Mouse (Mus musculus): Measurements from ENCODE around the gene Aff3. TPM values are rescaled to one million over a fixed set of nuclear protein-coding genes. Genes with fewer than 3 reads are reported as not detected.

The Aff3 gene
- polyA plus RNA-seq, 1 experiment from 2014 or later, result 2.1 TPM

DNA sequence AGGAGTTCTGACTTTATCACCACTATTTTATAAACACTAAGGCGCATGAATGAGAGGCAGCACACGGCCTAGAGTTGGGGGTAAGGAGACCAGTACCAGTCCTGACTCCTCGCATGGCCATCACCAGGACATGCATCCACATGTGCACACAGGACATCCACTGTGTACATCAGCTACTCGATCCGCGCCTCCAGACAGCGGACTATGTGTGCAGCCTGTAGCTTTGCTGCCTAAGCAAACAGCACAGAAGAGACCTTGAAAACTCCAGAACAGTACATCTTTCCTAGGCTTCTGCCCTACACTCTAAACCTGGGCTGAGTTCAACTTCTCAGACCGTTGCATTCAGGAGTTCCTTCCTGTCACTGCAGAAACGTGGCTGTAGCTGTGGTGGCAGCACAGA lies 104.1 kb downstream of the Aff3 start:
- H3K9me3 ChIP-seq (ENCODE audit: control insufficient read depth), result no peaks in the 10 kb centered on the region
- no peak overlapping the region for H3K9ac ChIP-seq (ENCODE audit: low read depth, low read length)
- H3K4me1 ChIP-seq (replicated peaks; ENCODE audit: control insufficient read depth, insufficient read depth, low read length), result no peaks in the 10 kb centered on the region
- no peak for ATAC-seq
- no peak for TF ChIP-seq CTCF (IDR thresholded peaks at IDR 0.05; ENCODE audit: low read depth)
- no peaks in the 10 kb centered on the region for H3K36me3 ChIP-seq (ENCODE audit: control insufficient read depth, insufficient read depth)
- H3K4me3 ChIP-seq (ENCODE audit: low read depth, low read length), result no peak overlapping the region
- no peak overlapping the region for H3K4me2 ChIP-seq (replicated peaks; ENCODE audit: low read depth)
- H3K27me3 ChIP-seq (replicated peaks; ENCODE audit: control insufficient read depth, insufficient read depth, low read length), result no peaks in the 10 kb centered on the region
- WGBS, result 73% methylated on average over 9 of the region's 9 CpGs
- H3K27ac ChIP-seq (ENCODE audit: low read depth, low read length), result no peak overlapping the region

DNA sequence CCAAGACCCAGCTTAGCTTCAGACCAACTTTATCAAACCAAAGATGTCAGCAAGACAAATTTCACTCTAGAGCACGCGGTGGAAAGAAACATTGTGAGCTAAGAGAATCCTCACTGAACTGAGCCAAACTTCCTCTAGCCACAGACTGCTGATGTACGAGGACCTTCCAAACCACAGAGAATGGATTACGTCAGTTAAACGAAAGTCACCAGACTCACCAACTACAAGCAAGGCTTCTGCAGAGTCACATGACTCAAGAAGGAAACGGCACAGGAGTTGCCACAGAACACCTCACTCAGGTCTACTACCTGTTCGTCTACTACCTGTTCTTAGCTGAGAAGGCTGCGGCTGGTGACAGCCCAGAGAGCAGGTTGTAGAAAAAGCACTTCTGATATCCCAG lies 107.1 kb downstream of the Aff3 start:
- ATAC-seq, result no peak
- no peak for TF ChIP-seq CTCF (IDR thresholded peaks at IDR 0.05; ENCODE audit: low read depth)
- Histone ChIP-seq H3K36me3 (ENCODE audit: control insufficient read depth, insufficient read depth) (no peaks in the 10 kb centered on the region), H3K27me3 (replicated peaks; ENCODE audit: control insufficient read depth, insufficient read depth, low read length) (no peaks in the 10 kb centered on the region), H3K4me3 (ENCODE audit: low read depth, low read length) (no peak overlapping the region), H3K4me2 (replicated peaks; ENCODE audit: low read depth) (no peak overlapping the region), H3K4me1 (replicated peaks; ENCODE audit: control insufficient read depth, insufficient read depth, low read length) (no peaks in the 10 kb centered on the region), H3K27ac (ENCODE audit: low read depth, low read length) (no peak overlapping the region), H3K9ac (ENCODE audit: low read depth, low read length) (no peak overlapping the region), H3K9me3 (ENCODE audit: control insufficient read depth) (no peaks in the 10 kb centered on the region)
- 68% methylated on average over 8 of the region's 8 CpGs for WGBS

DNA sequence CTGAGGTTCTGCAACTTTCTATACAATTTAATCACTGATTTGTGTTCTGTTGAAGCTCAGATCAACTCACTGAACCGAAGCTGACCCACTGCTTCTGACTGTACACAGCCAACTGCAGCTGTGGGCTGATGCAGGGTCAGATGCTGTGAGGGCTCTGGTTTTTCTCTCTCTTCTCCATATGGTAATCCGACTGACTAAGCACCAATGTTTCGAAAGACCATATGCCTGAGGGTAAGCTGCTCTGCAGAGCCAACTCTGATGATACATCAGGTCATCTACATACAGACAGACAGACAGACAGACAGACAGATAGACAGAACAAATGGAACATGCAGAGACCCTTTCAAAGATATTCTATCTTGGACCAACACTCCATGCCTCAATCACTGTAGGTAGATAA lies 110.2 kb downstream of the Aff3 start:
- no peak overlapping the region for H3K4me2 ChIP-seq (replicated peaks; ENCODE audit: low read depth)
- no peak overlapping the region for H3K27ac ChIP-seq (ENCODE audit: low read depth, low read length)
- ATAC-seq, result no peak
- H3K9me3 ChIP-seq (ENCODE audit: control insufficient read depth), result no peaks in the 10 kb centered on the region
- no peak for TF ChIP-seq CTCF (IDR thresholded peaks at IDR 0.05; ENCODE audit: low read depth)
- no peaks in the 10 kb centered on the region for H3K4me1 ChIP-seq (replicated peaks; ENCODE audit: control insufficient read depth, insufficient read depth, low read length)
- WGBS, result 82% methylated on average over 3 of the region's 3 CpGs
- H3K9ac ChIP-seq (ENCODE audit: low read depth, low read length), result no peak overlapping the region
- H3K27me3 ChIP-seq (replicated peaks; ENCODE audit: control insufficient read depth, insufficient read depth, low read length), result no peaks in the 10 kb centered on the region
- no peak overlapping the region for H3K4me3 ChIP-seq (ENCODE audit: low read depth, low read length)
- no peaks in the 10 kb centered on the region for H3K36me3 ChIP-seq (ENCODE audit: control insufficient read depth, insufficient read depth)

DNA sequence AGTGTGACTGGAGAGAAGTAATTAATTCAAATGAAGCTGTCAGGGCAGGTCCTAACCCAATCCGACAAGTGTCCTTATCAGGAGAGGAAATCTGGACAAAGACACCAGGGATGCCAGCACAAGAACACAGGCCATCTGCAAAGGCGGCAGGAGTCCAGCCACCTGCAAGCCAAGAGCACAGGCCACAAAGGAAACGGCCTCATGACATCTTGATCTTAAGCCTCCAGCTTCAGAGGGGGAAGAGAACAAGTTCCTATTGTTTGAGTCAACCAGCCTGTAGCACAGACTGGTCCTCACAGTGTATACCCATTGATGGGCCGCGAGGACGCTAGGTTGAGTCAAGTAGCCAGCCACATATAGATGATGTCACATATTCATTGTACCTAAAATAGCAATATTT lies 111.7 kb downstream of the Aff3 start:
- Histone ChIP-seq H3K27me3 (replicated peaks; ENCODE audit: control insufficient read depth, insufficient read depth, low read length) (no peaks in the 10 kb centered on the region), H3K4me2 (replicated peaks; ENCODE audit: low read depth) (no peak overlapping the region), H3K9ac (ENCODE audit: low read depth, low read length) (no peak overlapping the region), H3K9me3 (ENCODE audit: control insufficient read depth) (no peaks in the 10 kb centered on the region), H3K4me3 (ENCODE audit: low read depth, low read length) (no peak overlapping the region), H3K36me3 (ENCODE audit: control insufficient read depth, insufficient read depth) (no peaks in the 10 kb centered on the region), H3K4me1 (replicated peaks; ENCODE audit: control insufficient read depth, insufficient read depth, low read length) (no peaks in the 10 kb centered on the region), H3K27ac (ENCODE audit: low read depth, low read length) (no peak overlapping the region)
- 72% methylated on average over 6 of the region's 6 CpGs for WGBS
- no peak for ATAC-seq
- no peak for TF ChIP-seq CTCF (IDR thresholded peaks at IDR 0.05; ENCODE audit: low read depth)

DNA sequence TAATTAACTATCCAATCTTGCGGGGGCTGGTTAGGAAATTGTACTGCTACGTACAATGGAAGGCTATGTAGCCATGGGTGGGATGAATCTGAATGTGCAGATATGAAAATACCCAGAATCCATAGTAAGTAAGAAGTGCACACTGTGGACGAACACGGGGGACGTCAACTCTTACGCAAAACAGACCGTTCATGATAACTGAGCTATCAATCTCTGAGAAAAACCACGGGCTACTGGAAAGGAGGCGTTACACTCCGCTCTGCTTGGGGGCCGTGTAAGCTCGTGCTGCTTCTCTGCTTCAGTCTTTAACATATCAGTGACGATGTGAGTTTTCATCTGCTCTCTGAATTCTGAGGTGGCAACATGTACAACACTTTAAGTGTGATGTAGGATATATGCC lies 114.2 kb downstream of the Aff3 start:
- 77% methylated on average over 13 of the region's 13 CpGs for WGBS
- no peak for TF ChIP-seq CTCF (IDR thresholded peaks at IDR 0.05; ENCODE audit: low read depth)
- Histone ChIP-seq H3K9ac (ENCODE audit: low read depth, low read length) (no peak overlapping the region), H3K4me2 (replicated peaks; ENCODE audit: low read depth) (no peak overlapping the region), H3K4me1 (replicated peaks; ENCODE audit: control insufficient read depth, insufficient read depth, low read length) (0 out of 2 replicates have a peak, but pooled peaks cover 3% of the 10 kb centered on the region), H3K27me3 (replicated peaks; ENCODE audit: control insufficient read depth, insufficient read depth, low read length) (no peaks in the 10 kb centered on the region), H3K9me3 (ENCODE audit: control insufficient read depth) (no peaks in the 10 kb centered on the region), H3K27ac (ENCODE audit: low read depth, low read length) (no peak overlapping the region), H3K36me3 (ENCODE audit: control insufficient read depth, insufficient read depth) (no peaks in the 10 kb centered on the region), H3K4me3 (ENCODE audit: low read depth, low read length) (no peak overlapping the region)
- no peak for ATAC-seq

DNA sequence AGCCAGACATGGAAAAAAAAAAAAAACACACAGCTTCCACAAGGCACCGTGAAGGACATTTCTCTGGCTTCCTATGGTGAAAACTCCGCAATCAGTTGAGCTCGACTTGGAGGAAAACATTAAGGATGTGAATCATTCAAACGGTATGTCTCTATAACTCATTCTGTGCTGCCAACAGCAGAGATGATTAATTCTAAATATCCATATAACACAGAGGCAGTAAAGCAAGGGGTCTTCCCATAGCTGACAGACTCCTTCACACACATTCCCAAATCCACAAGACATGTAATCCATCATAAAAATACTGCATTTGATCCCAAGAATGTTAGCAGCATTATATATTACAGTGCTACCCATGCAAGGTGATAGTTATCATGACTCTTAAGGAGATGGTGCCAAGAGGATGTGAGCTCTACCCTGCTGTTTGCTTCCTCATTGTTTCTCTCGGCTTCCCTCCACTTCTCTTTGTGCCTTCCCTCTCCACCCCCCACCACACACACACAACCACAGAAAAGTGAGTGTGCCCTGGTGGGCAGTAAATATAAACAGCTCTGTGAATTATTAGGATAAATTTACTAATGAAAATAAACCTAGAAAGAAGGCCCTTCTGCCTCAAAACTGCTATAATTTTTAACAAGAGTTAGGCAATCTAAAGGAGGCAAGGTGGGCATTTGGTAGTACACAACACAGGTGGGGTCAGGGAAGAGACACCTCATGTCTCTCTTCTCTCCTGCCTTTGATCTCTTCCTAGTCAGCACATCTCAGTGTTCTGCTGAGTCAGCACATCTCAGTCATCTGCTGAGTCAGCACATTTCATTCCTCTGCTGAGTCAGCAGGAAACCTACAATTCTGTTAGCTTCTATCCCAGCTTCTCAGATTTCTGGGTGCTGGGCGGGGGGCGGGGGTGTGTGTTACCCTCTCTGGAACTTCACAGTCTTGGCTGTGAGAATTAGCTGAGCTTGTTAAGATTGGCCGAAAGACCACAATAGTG lies 115.8 kb downstream of the Aff3 start:
- WGBS, result 70% methylated on average over 8 of the region's 8 CpGs
- H3K36me3 ChIP-seq (ENCODE audit: control insufficient read depth, insufficient read depth), result no peaks in the 10 kb centered on the region
- H3K27me3 ChIP-seq (replicated peaks; ENCODE audit: control insufficient read depth, insufficient read depth, low read length), result no peaks in the 10 kb centered on the region
- no peak for ATAC-seq
- no peak overlapping the region for H3K27ac ChIP-seq (ENCODE audit: low read depth, low read length)
- no peak overlapping the region for H3K4me2 ChIP-seq (replicated peaks; ENCODE audit: low read depth)
- TF ChIP-seq CTCF (IDR thresholded peaks at IDR 0.05; ENCODE audit: low read depth), result no peak
- H3K9ac ChIP-seq (ENCODE audit: low read depth, low read length), result no peak overlapping the region
- H3K4me3 ChIP-seq (ENCODE audit: low read depth, low read length), result no peak overlapping the region
- 0 out of 2 replicates have a peak, but pooled peaks cover 3% of the 10 kb centered on the region for H3K4me1 ChIP-seq (replicated peaks; ENCODE audit: control insufficient read depth, insufficient read depth, low read length)
- H3K9me3 ChIP-seq (ENCODE audit: control insufficient read depth), result no peaks in the 10 kb centered on the region
